Mouse (Mus musculus): ENCODE results near the gene Crispld2. TPM values are rescaled to one million over a fixed set of nuclear protein-coding genes. Genes with fewer than 3 reads are reported as not detected.

Crispld2 gene
- polyA plus RNA-seq, 1 experiment from 2014 or later, result 12.2 TPM

- ATAC-seq (replicated peaks; ENCODE audit: low FRiP score, low read depth), result 0 out of 2 replicates have a peak, but pooled peaks have one; percentile 53
- H3K27ac ChIP-seq, result no peak overlapping the region
- H3K4me1 ChIP-seq (replicated peaks; ENCODE audit: insufficient read depth, low read length), result no peaks in the 10 kb centered on the region
- no peaks in the 10 kb centered on the region for H3K27me3 ChIP-seq (ENCODE audit: insufficient read depth, low read length)
- no peak overlapping the region for H3K9ac ChIP-seq (ENCODE audit: low read depth, low read length)
- no peak overlapping the region for H3K4me2 ChIP-seq (ENCODE audit: low read length)
- H3K36me3 ChIP-seq (ENCODE audit: insufficient read depth, low read length), result peaks cover 83% of the 10 kb centered on the region
- DNase-seq (ENCODE audit: low spot score), result peak; percentile 71
- H3K4me3 ChIP-seq (replicated peaks; ENCODE audit: low read depth, low read length), result no peak overlapping the region
- no peak for TF ChIP-seq CTCF (IDR thresholded peaks at IDR 0.05; ENCODE audit: low read depth)
- 30% methylated on average over 7 of the region's 7 CpGs for WGBS
- no peaks in the 10 kb centered on the region for H3K9me3 ChIP-seq (replicated peaks; ENCODE audit: low read length)
These were observed 40.0 kb upstream of the Crispld2 start for GRCm38 (mm10) chr8:119952282-119952681.

DNA sequence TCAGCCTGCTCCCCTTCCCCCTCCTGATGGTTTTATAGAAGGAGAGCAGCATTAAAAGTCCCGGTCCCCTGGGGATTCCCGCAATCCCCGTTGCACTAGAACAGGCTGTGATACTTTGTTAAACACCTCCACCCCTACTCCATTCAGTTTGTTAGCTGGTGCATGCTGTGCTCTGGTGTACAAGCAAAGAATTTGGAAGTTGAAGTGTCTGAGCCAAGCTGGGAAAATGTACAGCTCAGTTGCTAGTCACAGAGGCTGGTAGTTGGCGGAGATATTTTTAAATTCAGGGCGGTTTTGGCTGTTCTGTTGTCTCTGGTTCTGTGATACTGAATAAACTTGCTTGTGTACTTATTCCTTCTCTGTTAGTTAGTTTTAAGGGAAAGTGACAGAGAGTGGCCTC is 39.5 kb upstream of the Crispld2 start:
- no peak overlapping the region for H3K27ac ChIP-seq
- peaks cover 88% of the 10 kb centered on the region for H3K36me3 ChIP-seq (ENCODE audit: insufficient read depth, low read length)
- ATAC-seq (replicated peaks; ENCODE audit: low FRiP score, low read depth) (no peak), DNase-seq (ENCODE audit: low spot score) (peak; percentile 28)
- H3K9ac ChIP-seq (ENCODE audit: low read depth, low read length), result no peak overlapping the region
- no peaks in the 10 kb centered on the region for H3K4me1 ChIP-seq (replicated peaks; ENCODE audit: insufficient read depth, low read length)
- 51% methylated on average over 5 of the region's 5 CpGs for WGBS
- H3K27me3 ChIP-seq (ENCODE audit: insufficient read depth, low read length), result no peaks in the 10 kb centered on the region
- TF ChIP-seq CTCF (IDR thresholded peaks at IDR 0.05; ENCODE audit: low read depth), result no peak
- no peak overlapping the region for H3K4me3 ChIP-seq (replicated peaks; ENCODE audit: low read depth, low read length)
- H3K4me2 ChIP-seq (ENCODE audit: low read length), result no peak overlapping the region
- H3K9me3 ChIP-seq (replicated peaks; ENCODE audit: low read length), result no peaks in the 10 kb centered on the region

GRCm38 (mm10) chr8:119955333-119955732 is 36.9 kb upstream of the Crispld2 start:
- H3K36me3 ChIP-seq (ENCODE audit: insufficient read depth, low read length), result peaks cover 72% of the 10 kb centered on the region
- no peak overlapping the region for H3K4me3 ChIP-seq (replicated peaks; ENCODE audit: low read depth, low read length)
- no peaks in the 10 kb centered on the region for H3K9me3 ChIP-seq (replicated peaks; ENCODE audit: low read length)
- no peak overlapping the region for H3K4me2 ChIP-seq (ENCODE audit: low read length)
- ATAC-seq (replicated peaks; ENCODE audit: low FRiP score, low read depth), result no peak
- DNase-seq (ENCODE audit: low spot score), result no peak
- no peak overlapping the region for H3K9ac ChIP-seq (ENCODE audit: low read depth, low read length)
- no peak for TF ChIP-seq CTCF (IDR thresholded peaks at IDR 0.05; ENCODE audit: low read depth)
- WGBS, result 87% methylated on average over 8 of the region's 8 CpGs
- H3K27me3 ChIP-seq (ENCODE audit: insufficient read depth, low read length), result no peaks in the 10 kb centered on the region
- H3K27ac ChIP-seq, result no peak overlapping the region
- H3K4me1 ChIP-seq (replicated peaks; ENCODE audit: insufficient read depth, low read length), result no peaks in the 10 kb centered on the region

DNA sequence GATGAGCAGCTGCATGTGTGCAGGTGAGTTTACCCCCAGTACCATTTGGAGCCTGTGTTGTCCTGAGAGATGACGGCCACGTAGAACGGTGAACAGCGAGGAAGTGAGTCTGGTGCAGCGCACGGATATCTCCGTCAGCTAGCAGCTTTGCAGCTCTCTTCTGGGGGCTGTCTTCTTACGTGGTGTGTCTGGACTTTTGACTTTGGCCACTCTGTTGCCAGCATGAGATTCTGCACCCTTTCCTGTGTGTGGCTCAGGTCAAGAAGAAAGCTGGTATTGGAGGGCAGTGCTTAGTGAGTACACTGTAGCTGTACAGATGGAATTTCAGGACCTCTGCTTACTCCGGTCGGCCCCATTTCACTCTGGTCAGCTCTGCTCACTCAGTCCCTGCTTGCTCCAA is 34.2 kb upstream of the Crispld2 start:
- no peaks in the 10 kb centered on the region for H3K27me3 ChIP-seq (ENCODE audit: insufficient read depth, low read length)
- no peaks in the 10 kb centered on the region for H3K9me3 ChIP-seq (replicated peaks; ENCODE audit: low read length)
- no peak overlapping the region for H3K27ac ChIP-seq
- no peak overlapping the region for H3K4me3 ChIP-seq (replicated peaks; ENCODE audit: low read depth, low read length)
- ATAC-seq (replicated peaks; ENCODE audit: low FRiP score, low read depth), result 0 out of 2 replicates have a peak, but pooled peaks have one; percentile 4
- 94% methylated on average over 10 of the region's 10 CpGs for WGBS
- no peaks in the 10 kb centered on the region for H3K4me1 ChIP-seq (replicated peaks; ENCODE audit: insufficient read depth, low read length)
- peaks cover 45% of the 10 kb centered on the region for H3K36me3 ChIP-seq (ENCODE audit: insufficient read depth, low read length)
- DNase-seq (ENCODE audit: low spot score), result no peak
- no peak overlapping the region for H3K9ac ChIP-seq (ENCODE audit: low read depth, low read length)
- TF ChIP-seq CTCF (IDR thresholded peaks at IDR 0.05; ENCODE audit: low read depth), result no peak
- no peak overlapping the region for H3K4me2 ChIP-seq (ENCODE audit: low read length)

GRCm38 (mm10) chr8:119960531-119961104 is 31.6 kb upstream of the Crispld2 start:
- H3K4me1 ChIP-seq (replicated peaks; ENCODE audit: insufficient read depth, low read length), result no peaks in the 10 kb centered on the region
- no peak overlapping the region for H3K4me3 ChIP-seq (replicated peaks; ENCODE audit: low read depth, low read length)
- H3K9ac ChIP-seq (ENCODE audit: low read depth, low read length), result no peak overlapping the region
- DNase-seq (ENCODE audit: low spot score) (no peak), ATAC-seq (replicated peaks; ENCODE audit: low FRiP score, low read depth) (no peak)
- peaks cover 23% of the 10 kb centered on the region for H3K36me3 ChIP-seq (ENCODE audit: insufficient read depth, low read length)
- H3K27ac ChIP-seq, result no peak overlapping the region
- no peak for TF ChIP-seq CTCF (IDR thresholded peaks at IDR 0.05; ENCODE audit: low read depth)
- no peaks in the 10 kb centered on the region for H3K27me3 ChIP-seq (ENCODE audit: insufficient read depth, low read length)
- no peaks in the 10 kb centered on the region for H3K9me3 ChIP-seq (replicated peaks; ENCODE audit: low read length)
- 63% methylated on average over 5 of the region's 5 CpGs for WGBS
- H3K4me2 ChIP-seq (ENCODE audit: low read length), result no peak overlapping the region

GRCm38 (mm10) chr8:119964859-119965258 is 27.4 kb upstream of the Crispld2 start:
- Histone ChIP-seq H3K9me3 (replicated peaks; ENCODE audit: low read length) (no peaks in the 10 kb centered on the region; the same call in 1 of the 2 replicates), H3K4me2 (ENCODE audit: low read length) (no peak overlapping the region), H3K27ac (no peak overlapping the region), H3K36me3 (ENCODE audit: insufficient read depth, low read length) (no peaks in the 10 kb centered on the region), H3K4me1 (replicated peaks; ENCODE audit: insufficient read depth, low read length) (no peaks in the 10 kb centered on the region), H3K4me3 (replicated peaks; ENCODE audit: low read depth, low read length) (no peak overlapping the region), H3K27me3 (ENCODE audit: insufficient read depth, low read length) (no peaks in the 10 kb centered on the region), H3K9ac (ENCODE audit: low read depth, low read length) (no peak overlapping the region)
- DNase-seq (ENCODE audit: low spot score), result no peak
- WGBS, result 60% methylated on average over 4 of the region's 4 CpGs
- no peak for TF ChIP-seq CTCF (IDR thresholded peaks at IDR 0.05; ENCODE audit: low read depth)
- ATAC-seq (replicated peaks; ENCODE audit: low FRiP score, low read depth), result no peak

DNA sequence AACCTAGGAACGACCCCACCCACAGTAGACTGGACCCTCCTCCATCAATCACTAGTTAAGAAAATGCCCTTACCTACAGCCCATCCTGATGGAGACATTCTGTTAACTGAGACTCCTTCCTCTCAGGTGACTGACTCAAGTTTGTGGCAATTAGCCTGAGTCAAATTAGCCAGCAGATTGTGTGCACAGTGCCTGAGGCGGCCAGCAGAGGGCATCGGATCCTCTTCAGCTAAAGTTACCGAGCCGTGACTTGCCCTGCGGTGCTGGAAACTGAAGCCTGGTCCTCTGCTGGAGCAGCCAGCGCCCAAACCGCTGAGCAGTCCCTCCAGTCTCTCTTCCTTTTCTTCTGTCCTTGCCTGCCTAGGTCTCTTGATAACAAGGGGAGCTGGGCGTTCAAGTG is 24.8 kb upstream of the Crispld2 start:
- Histone ChIP-seq H3K4me1 (replicated peaks; ENCODE audit: insufficient read depth, low read length) (no peaks in the 10 kb centered on the region), H3K36me3 (ENCODE audit: insufficient read depth, low read length) (no peaks in the 10 kb centered on the region), H3K27ac (no peak overlapping the region), H3K27me3 (ENCODE audit: insufficient read depth, low read length) (no peaks in the 10 kb centered on the region), H3K4me3 (replicated peaks; ENCODE audit: low read depth, low read length) (no peak overlapping the region), H3K9me3 (replicated peaks; ENCODE audit: low read length) (no peaks in the 10 kb centered on the region; the same call in 1 of the 2 replicates), H3K9ac (ENCODE audit: low read depth, low read length) (no peak overlapping the region), H3K4me2 (ENCODE audit: low read length) (no peak overlapping the region)
- peak; percentile 21; the same call in 1 of the 2 replicates for TF ChIP-seq CTCF (IDR thresholded peaks at IDR 0.05; ENCODE audit: low read depth)
- DNase-seq (ENCODE audit: low spot score) (no peak), ATAC-seq (replicated peaks; ENCODE audit: low FRiP score, low read depth) (no peak)
- 88% methylated on average over 9 of the region's 9 CpGs for WGBS

All from kidney, postnatal 0 days (tissue).